Mouse (Mus musculus) ES-E14 (cell line): Measurements from ENCODE around the gene Uvrag.

Source experiments
- CHD2 ChIP-seq: IDR thresholded peaks from 2 replicates; pipeline ENCODE4 v1.6.1; 2014; ENCODE audit warnings: mild to moderate bottlenecking, low read depth, low read length, inconsistent platforms
- HCFC1 ChIP-seq: IDR thresholded peaks from 2 replicates; pipeline ENCODE4 v1.6.1; 2012; ENCODE audit warnings: low read length, inconsistent platforms, borderline replicate concordance; ENCODE audit not compliant: insufficient read depth
- MAFK ChIP-seq: IDR thresholded peaks from 2 replicates; pipeline ENCODE4 v1.6.1; 2014; ENCODE audit warnings: mild to moderate bottlenecking, low read depth, low read length, inconsistent platforms; ENCODE audit not compliant: insufficient read depth
- ZNF384 ChIP-seq: IDR thresholded peaks from 2 replicates; pipeline ENCODE4 v1.6.1; 2012; ENCODE audit warnings: low read depth, low read length, inconsistent platforms

- no peak for TF ChIP-seq CHD2
- no peak for TF ChIP-seq HCFC1
- TF ChIP-seq ZNF384 = no peak
- no peak for TF ChIP-seq MAFK
These were observed 62.1 kb downstream of the Uvrag start for GRCm38 (mm10) chr7:99078805-99079204.
